Mouse (Mus musculus) liver, embryonic 12.5 days (tissue): ENCODE measurements at regions not wholly inside any gene's neighbourhood (a gene's known extent, or its start where the extent isn't known, plus 50 kb on each side); places are given as distances from the start of the nearest gene placed in this dataset.

Experiments used
- ATAC-seq: fragments of 200-750 bp; cut with Nextera tagmentation; 2 replicates; pipeline ENCODE4 v1.8.0; 2017; ENCODE audit warnings: moderate number of reproducible peaks, mild to moderate bottlenecking, moderate library complexity
- H3K27ac ChIP-seq: fragments of 300-500 bp; sonication (generic); 2 replicates; pipeline ENCODE4 v1.5.1; 2016; ENCODE audit warnings: mild to moderate bottlenecking
- H3K27me3 ChIP-seq: fragments of 300-500 bp; sonication (generic); replicated peaks from 2 replicates; pipeline ENCODE4 v1.6.1; 2016; ENCODE audit warnings: mild to moderate bottlenecking, moderate library complexity
- H3K36me3 ChIP-seq: fragments of 300-500 bp; sonication (generic); 2 replicates; pipeline ENCODE4 v1.6.1; 2016; ENCODE audit warnings: mild to moderate bottlenecking, moderate library complexity
- H3K4me1 ChIP-seq: fragments of 300-500 bp; sonication (generic); 2 replicates; pipeline ENCODE4 v1.6.1; 2016
- H3K4me2 ChIP-seq: fragments of 300-500 bp; sonication (generic); 2 replicates; pipeline ENCODE4 v1.6.1; 2016; ENCODE audit warnings: mild to moderate bottlenecking, moderate library complexity
- H3K4me3 ChIP-seq: fragments of 300-500 bp; sonication (generic); 2 replicates; pipeline ENCODE4 v1.5.1; 2016; ENCODE audit warnings: mild to moderate bottlenecking, moderate library complexity
- H3K9ac ChIP-seq: fragments of 300-500 bp; sonication (generic); 2 replicates; pipeline ENCODE4 v1.6.1; 2016; ENCODE audit warnings: mild to moderate bottlenecking, moderate library complexity
- H3K9me3 ChIP-seq: fragments of 300-500 bp; sonication (generic); replicated peaks from 2 replicates; pipeline ENCODE4 v1.6.1; 2016; ENCODE audit warnings: mild to moderate bottlenecking, moderate library complexity
- WGBS: fragments of 180-500 bp; shearing (Covaris S2); methylation state at CpG from one replicate; pipeline ENCODE4 v1.1.7; 2016; ENCODE audit not compliant: insufficient replicate concordance; 5-methylcytosine and 5-hydroxymethylcytosine counted together

- H3K9ac ChIP-seq, result no peak overlapping the region
- H3K4me3 ChIP-seq, result no peak overlapping the region
- no peak for ATAC-seq
- no peaks in the 10 kb centered on the region for H3K27me3 ChIP-seq
- no peaks in the 10 kb centered on the region for H3K9me3 ChIP-seq
- no peak overlapping the region for H3K4me2 ChIP-seq
- no peak overlapping the region for H3K27ac ChIP-seq
- 51% methylated on average over 4 of the region's 4 CpGs for WGBS
- no peaks in the 10 kb centered on the region for H3K4me1 ChIP-seq
- H3K36me3 ChIP-seq, result no peaks in the 10 kb centered on the region
These were observed 202.9 kb upstream of the Isl1 start for GRCm38 (mm10) chr13:116512398-116512797.

GRCm38 (mm10) chr13:116508213-116508811, 198.8 kb upstream of the Isl1 start:
- no peaks in the 10 kb centered on the region for H3K27me3 ChIP-seq
- H3K27ac ChIP-seq, result no peak overlapping the region
- no peak for ATAC-seq
- no peaks in the 10 kb centered on the region for H3K4me1 ChIP-seq
- H3K4me2 ChIP-seq, result no peak overlapping the region
- H3K9me3 ChIP-seq, result no peaks in the 10 kb centered on the region
- H3K36me3 ChIP-seq, result no peaks in the 10 kb centered on the region
- 67% methylated on average over 7 of the region's 7 CpGs for WGBS
- no peak overlapping the region for H3K4me3 ChIP-seq
- no peak overlapping the region for H3K9ac ChIP-seq

GRCm38 (mm10) chr13:116497659-116498414, 188.3 kb upstream of the Isl1 start:
- Histone ChIP-seq H3K36me3 (no peaks in the 10 kb centered on the region), H3K9me3 (no peaks in the 10 kb centered on the region), H3K27ac (no peak overlapping the region), H3K4me2 (no peak overlapping the region), H3K4me1 (no peaks in the 10 kb centered on the region), H3K9ac (no peak overlapping the region), H3K27me3 (no peaks in the 10 kb centered on the region), H3K4me3 (no peak overlapping the region)
- ATAC-seq, result no peak
- WGBS, result 61% methylated on average over 6 of the region's 6 CpGs

DNA sequence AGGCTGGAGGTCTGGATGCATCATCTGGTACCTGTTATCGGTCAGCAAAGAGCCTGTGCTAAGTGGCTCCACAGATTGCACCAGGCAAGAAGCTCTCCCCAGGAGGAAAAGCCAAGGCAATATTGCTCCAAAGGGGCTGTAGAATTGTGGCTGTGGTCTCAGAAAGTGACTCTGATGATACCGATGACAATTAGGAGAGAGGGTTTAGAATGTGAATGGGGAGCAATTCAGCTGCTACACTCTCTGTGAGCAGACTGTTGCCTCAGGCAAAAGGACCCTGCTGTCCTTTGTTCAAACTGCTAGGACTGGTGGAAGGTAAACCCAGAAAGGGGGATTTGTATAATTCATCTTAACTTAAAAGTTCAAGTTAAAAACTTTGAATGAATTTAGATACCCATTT, 186.2 kb upstream of the Isl1 start:
- Histone ChIP-seq H3K27me3 (no peaks in the 10 kb centered on the region), H3K9ac (no peak overlapping the region), H3K9me3 (no peaks in the 10 kb centered on the region), H3K27ac (no peak overlapping the region), H3K4me2 (no peak overlapping the region), H3K36me3 (no peaks in the 10 kb centered on the region), H3K4me1 (no peaks in the 10 kb centered on the region), H3K4me3 (no peak overlapping the region)
- WGBS, result 51% methylated on average over 2 of the region's 2 CpGs
- ATAC-seq, result no peak

DNA sequence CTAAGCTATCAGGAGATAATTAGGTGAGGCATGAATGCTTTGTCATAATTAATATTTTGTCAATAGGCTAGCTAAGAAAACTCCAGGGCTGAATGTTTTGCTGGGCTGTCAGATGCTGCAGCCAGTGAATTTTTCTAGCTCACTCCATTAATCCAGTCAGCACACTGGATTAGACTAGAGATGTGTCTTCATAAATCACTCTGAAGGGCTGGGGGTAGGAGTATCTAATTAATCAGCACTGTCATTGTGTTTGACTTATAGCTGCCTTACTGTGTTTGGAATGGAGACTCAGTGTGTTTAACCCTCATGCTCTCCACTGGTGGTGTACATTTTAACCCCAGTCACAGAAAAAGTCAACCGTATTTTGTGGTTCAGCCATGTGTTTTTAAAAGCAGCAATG, 179.9 kb upstream of the Isl1 start:
- H3K4me3 ChIP-seq, result no peak overlapping the region
- ATAC-seq, result no peak
- H3K27me3 ChIP-seq, result no peaks in the 10 kb centered on the region
- no peak overlapping the region for H3K27ac ChIP-seq
- 33% methylated on average over 1 of the region's 1 CpGs for WGBS
- H3K4me1 ChIP-seq, result no peaks in the 10 kb centered on the region
- H3K4me2 ChIP-seq, result no peak overlapping the region
- no peaks in the 10 kb centered on the region for H3K9me3 ChIP-seq
- H3K9ac ChIP-seq, result no peak overlapping the region
- H3K36me3 ChIP-seq, result no peaks in the 10 kb centered on the region

DNA sequence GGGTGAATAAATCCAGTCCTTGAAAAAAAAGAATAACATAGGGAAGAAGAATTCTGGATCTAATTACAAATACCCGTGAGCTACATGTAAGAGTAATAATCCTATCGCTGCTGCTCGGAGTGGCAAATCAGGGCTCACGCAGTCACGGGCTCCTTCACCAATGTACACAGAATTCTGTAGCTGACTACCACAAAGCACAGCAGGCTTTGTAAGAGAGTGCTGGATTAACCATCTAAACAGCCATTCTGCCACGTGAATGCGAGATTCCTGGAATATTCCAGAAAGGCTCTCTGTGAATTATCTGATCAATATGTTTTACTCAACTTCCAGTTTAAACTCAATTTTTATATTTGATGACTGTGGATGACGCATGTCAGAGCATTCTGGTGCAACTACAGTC, 165.1 kb upstream of the Isl1 start:
- Histone ChIP-seq H3K4me1 (no peaks in the 10 kb centered on the region), H3K27me3 (no peaks in the 10 kb centered on the region), H3K27ac (no peak overlapping the region), H3K36me3 (no peaks in the 10 kb centered on the region), H3K4me3 (no peak overlapping the region), H3K4me2 (no peak overlapping the region), H3K9ac (no peak overlapping the region), H3K9me3 (no peaks in the 10 kb centered on the region)
- no peak for ATAC-seq
- WGBS, result 71% methylated on average over 8 of the region's 8 CpGs

DNA sequence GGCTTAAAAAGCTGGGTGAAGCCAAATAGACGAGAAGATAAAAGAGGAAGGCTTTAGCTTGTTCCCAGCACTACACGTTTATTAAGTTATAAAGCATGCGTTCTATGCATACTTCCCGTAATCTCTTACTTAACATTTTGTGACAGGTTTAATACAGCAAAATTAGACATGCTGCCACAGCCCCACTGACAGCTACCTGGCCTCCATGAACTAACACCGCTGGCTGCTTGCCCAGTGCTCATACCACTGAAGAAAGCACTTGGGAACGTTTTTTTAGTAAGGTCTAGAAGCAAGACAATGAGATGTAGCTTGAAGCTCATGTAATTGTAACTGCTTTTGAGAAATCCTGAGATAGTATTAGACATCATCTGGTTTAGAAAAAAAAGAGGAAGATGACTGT, 152.3 kb upstream of the Isl1 start:
- H3K4me2 ChIP-seq, result no peak overlapping the region
- no peak overlapping the region for H3K27ac ChIP-seq
- no peaks in the 10 kb centered on the region for H3K9me3 ChIP-seq
- H3K4me1 ChIP-seq, result no peaks in the 10 kb centered on the region
- WGBS, result 71% methylated on average over 6 of the region's 6 CpGs
- H3K36me3 ChIP-seq, result no peaks in the 10 kb centered on the region
- no peak overlapping the region for H3K4me3 ChIP-seq
- no peak overlapping the region for H3K9ac ChIP-seq
- no peaks in the 10 kb centered on the region for H3K27me3 ChIP-seq
- no peak for ATAC-seq

DNA sequence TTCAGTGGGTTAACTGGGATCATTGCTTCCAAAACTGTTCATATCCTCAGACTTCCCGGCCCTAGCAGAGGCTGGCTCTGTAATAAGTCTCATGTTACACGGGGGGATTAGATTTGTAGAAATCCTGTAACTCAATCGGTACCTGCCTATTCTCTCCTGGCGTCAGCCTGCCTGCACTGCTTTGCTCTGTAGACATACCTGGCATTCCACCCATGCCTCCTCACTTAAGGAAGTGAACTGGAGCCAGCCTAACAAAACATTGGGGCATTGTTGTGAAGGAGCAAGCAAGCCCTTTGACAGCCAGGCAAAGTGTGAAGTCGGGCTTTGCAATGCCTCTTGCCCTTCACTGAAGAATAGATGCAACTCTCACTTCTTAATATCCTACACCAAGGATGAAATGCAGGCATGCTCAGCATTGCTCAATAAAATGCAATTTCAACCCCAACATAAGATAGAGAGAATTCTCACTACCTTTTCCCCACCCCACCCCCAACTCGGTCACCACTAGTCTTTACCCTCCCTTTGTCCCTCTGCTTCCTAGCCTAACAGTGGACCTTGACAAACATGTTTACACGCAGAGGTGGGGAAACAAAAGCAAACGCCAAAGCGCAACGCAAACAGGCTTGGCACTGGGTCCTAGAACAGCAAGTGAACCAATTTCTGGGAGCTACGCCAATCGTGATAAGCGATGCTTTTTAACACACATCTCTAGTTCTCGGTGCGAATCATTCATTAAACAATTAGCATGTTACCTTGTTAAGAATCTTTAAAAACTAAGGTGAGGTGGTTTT, 133.9 kb upstream of the Isl1 start:
- no peaks in the 10 kb centered on the region for H3K27me3 ChIP-seq
- no peak overlapping the region for H3K27ac ChIP-seq
- no peak for ATAC-seq
- H3K36me3 ChIP-seq, result no peaks in the 10 kb centered on the region
- 0 out of 2 replicates have a peak overlapping the region, but pooled peaks have one; percentile 10 for H3K4me2 ChIP-seq
- no peaks in the 10 kb centered on the region for H3K4me1 ChIP-seq
- WGBS, result 27% methylated on average over 15 of the region's 15 CpGs
- no peak overlapping the region for H3K4me3 ChIP-seq
- no peaks in the 10 kb centered on the region for H3K9me3 ChIP-seq
- H3K9ac ChIP-seq, result no peak overlapping the region

DNA sequence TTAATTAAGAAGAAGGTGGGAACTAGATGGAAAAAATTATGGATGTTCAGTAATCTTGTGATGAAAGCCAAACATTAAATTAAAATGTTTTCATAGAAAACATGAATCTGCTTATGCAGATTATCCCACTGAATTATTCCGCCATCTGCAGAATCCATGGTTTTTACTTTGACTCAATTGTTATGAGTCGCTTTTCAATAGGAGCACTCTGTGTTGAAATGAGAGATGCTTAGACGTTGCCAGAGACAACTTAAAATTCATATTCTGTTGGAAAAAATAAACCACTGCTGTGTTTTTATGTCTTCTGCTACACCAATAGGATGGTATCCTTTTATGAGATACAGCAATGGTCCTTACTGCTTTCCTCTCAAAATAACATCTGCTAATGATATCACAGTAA, 108.3 kb upstream of the Isl1 start:
- Histone ChIP-seq H3K9ac (no peak overlapping the region), H3K4me2 (no peak overlapping the region), H3K4me3 (no peak overlapping the region), H3K4me1 (no peaks in the 10 kb centered on the region), H3K27me3 (no peaks in the 10 kb centered on the region), H3K27ac (no peak overlapping the region), H3K9me3 (no peaks in the 10 kb centered on the region), H3K36me3 (no peaks in the 10 kb centered on the region)
- WGBS, result 73% methylated on average over 3 of the region's 3 CpGs
- ATAC-seq, result no peak

- Histone ChIP-seq H3K36me3 (no peaks in the 10 kb centered on the region), H3K4me1 (no peaks in the 10 kb centered on the region), H3K27ac (no peak overlapping the region), H3K4me2 (no peak overlapping the region), H3K9ac (no peak overlapping the region), H3K9me3 (no peaks in the 10 kb centered on the region), H3K4me3 (no peak overlapping the region), H3K27me3 (no peaks in the 10 kb centered on the region)
- no peak for ATAC-seq
- WGBS, result 39% methylated on average over 7 of the region's 7 CpGs
These were observed 105.0 kb upstream of the Isl1 start for GRCm38 (mm10) chr13:116414473-116414872.

DNA sequence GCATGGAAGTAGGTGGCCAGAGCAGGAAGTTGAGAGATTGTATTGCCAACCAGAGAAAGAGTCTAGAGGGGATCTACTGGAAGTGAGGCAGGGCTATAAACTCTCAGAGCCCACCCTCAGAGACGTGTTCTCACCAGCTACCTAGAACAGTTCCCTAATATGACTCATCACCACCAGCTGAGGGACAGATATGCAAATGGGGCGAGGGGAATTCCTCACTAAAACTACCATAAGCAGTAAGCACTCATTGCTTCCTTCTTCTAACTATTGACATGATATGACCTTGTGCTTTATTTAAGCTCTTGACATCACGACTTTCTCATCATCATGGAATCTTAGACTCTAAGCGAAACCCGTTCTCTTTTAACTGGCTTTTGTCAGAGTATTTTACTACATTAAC, 101.2 kb upstream of the Isl1 start:
- WGBS, result 51% methylated on average over 5 of the region's 5 CpGs
- Histone ChIP-seq H3K4me2 (no peak overlapping the region), H3K9ac (no peak overlapping the region)

More for the DNA sequence above, 101.2 kb upstream of the Isl1 start:
- no peak overlapping the region for H3K27ac ChIP-seq
- H3K4me3 ChIP-seq, result no peak overlapping the region
- H3K9me3 ChIP-seq, result no peaks in the 10 kb centered on the region
- no peaks in the 10 kb centered on the region for H3K36me3 ChIP-seq
- no peaks in the 10 kb centered on the region for H3K4me1 ChIP-seq
- H3K27me3 ChIP-seq, result no peaks in the 10 kb centered on the region
- ATAC-seq, result no peak
